Mouse (Mus musculus): ENCODE measurements at regions not wholly inside any gene's neighbourhood (a gene's known extent, or its start where the extent isn't known, plus 50 kb on each side); places are given as distances from the start of the nearest gene placed in this dataset.

GRCm38 (mm10) chr6:6657928-6658500, 79.6 kb upstream of the Sem1 start:
- DNase-seq (ENCODE audit: extremely low spot score in 1 of 2, low spot score in 1 of 2), result no peak

- no peak for DNase-seq (ENCODE audit: extremely low spot score in 1 of 2, low spot score in 1 of 2)
Measured at GRCm38 (mm10) chr6:6660072-6660471, 81.6 kb upstream of the Sem1 start.

DNA sequence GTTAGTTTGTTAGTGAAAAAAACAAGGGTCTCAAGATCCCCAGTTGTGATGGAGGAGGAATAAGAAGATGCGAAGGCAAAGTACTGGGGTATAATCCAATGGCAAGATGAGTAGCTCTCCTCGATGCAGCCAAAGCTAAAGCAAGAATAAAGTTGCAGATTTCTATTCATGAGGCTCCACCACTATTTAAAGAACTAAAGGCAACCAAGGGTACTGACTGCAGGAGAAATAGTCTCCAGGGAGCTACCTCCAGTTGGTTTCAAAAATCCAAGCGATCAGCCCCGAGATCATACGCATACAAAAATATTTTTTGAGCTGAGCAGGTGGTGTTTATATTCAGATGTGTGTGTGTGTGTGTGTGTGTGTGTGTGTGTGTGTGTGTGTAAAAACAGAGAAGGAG, 88.3 kb upstream of the Sem1 start:
- DNase-seq (ENCODE audit: extremely low spot score in 1 of 2, low spot score in 1 of 2), result peak in 1 of 2 experiments; percentile 8

- no peak for DNase-seq (ENCODE audit: extremely low spot score in 1 of 2, low spot score in 1 of 2)
Measured at GRCm38 (mm10) chr6:6689241-6689640, 110.8 kb upstream of the Sem1 start.

DNA sequence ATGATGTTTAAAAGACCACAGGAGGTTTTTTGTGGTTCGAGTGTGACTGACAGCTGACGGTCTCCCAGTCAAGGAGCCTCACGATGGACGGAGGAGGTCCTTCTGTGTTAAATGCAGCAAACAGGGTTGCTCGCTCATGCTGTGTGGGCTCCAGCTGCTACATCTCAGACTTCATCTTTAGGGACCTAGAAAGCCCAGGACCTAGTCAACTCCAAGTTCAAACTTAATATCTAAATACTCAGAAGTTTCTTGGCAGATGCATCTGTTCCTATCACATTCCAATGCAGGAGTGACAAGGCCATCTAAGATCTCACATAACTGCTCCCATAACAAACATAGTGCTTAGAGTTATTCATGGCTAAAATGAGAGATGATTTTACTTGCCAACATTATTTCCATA, 111.7 kb upstream of the Sem1 start:
- no peak for DNase-seq (ENCODE audit: extremely low spot score in 1 of 2, low spot score in 1 of 2)

GRCm38 (mm10) chr6:6692056-6692770, 113.8 kb upstream of the Sem1 start:
- DNase-seq (ENCODE audit: extremely low spot score in 1 of 2, low spot score in 1 of 2), result peak in 1 of 2 experiments; percentile 30

DNA sequence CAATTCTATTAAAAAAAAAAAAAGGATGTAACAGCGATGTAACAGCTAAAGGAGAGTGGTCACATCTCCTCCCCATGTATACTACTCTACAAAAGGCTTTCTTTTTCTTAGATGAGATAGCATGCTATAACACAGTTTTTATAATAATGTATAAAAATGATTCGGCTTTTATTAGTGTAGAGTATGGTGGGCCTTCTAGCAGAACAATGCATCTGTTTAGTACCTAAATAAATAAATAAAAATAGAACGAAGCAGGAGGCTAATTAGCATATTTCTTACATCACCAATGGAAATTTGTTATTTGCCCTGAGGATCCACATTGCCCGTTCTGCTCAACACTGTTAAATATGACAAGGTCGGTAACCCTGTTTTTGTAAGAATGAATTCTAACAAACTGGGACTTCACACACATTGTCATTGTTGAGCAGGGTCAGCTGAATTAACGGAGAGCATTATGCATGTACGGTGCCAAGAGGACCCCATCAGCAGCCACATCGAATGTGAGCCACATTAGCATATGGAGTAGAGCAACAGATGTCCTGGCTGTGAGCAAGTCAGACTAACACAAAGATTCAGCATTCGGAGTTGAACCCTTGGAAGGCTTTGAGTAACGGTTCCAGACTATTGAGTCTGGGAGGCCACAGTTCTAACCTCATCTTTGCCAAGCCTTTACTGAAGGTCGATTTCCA, 117.4 kb upstream of the Sem1 start:
- no peak for DNase-seq (ENCODE audit: extremely low spot score in 1 of 2, low spot score in 1 of 2)

DNA sequence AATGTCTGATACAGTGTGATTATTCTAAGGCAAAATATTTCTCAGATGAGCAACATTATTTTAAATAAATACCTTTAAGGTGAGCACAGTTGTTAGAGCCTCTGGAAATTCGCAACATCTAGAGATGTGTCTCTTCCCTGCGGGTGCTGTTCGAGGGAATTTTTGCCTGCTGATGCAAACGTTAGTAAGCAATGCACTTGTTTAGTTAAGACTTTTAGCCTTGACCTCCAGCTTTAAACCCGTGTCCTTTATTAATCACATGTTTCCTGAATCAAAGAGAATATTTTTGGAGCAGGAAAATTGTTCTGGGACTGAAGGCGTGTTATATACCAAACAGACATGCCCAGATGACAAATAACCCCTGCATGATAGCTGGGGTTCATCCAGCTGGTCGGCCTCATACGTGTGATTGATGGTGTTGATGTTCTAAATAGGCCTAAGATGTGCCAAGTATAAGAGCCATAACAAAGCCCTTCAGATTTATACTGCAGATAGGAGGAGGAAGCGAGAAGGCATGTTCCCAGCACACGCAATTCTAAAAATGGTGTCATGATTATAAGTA, 119.0 kb upstream of the Sem1 start:
- no peak for DNase-seq (ENCODE audit: extremely low spot score in 1 of 2, low spot score in 1 of 2)

DNA sequence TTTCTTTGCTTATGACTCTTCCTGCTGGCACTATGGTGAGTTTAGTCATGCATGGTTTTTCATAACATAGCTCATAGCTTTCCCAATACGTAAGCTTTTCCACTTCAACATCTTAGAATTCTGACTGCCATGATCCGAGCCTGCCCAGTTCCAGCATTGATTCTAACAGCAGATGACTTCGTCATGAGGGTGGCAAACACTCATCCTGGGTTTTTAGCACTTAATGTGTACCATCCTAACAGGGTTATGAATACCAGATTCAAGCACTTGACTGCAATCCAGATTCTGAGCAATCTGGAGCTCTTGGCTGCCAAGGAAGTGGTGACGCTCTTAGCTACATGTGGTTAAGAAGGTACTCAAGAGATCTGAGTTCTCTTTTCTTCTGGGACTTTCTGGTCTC, 128.3 kb upstream of the Sem1 start:
- peak in 1 of 2 experiments; percentile 9 for DNase-seq (ENCODE audit: extremely low spot score in 1 of 2, low spot score in 1 of 2)

- DNase-seq (ENCODE audit: extremely low spot score in 1 of 2, low spot score in 1 of 2), result no peak
Measured at GRCm38 (mm10) chr6:6709057-6709456, 130.6 kb upstream of the Sem1 start.

DNA sequence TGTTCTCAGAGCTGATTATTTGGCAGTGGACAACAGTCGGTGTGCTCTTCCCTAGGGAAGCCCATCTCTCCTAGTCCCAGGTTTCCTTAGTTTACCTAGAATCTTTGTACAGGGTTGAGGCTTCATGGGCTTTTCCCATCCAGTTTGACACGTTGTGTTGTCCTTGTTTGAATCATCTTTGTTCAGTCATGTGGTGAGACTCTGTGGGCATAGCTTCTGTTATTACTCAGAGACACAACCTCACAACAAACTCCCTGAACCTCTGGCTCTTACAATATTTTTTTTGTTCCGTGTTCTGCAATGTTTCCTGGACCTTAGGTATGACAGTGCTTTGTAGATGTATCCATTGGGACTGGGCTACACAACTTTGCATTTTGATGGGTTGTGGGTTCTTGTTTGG, 132.9 kb upstream of the Dlx6 start:
- no peak for DNase-seq (ENCODE audit: extremely low spot score in 1 of 2, low spot score in 1 of 2)

- no peak for DNase-seq (ENCODE audit: extremely low spot score in 1 of 2, low spot score in 1 of 2)
Measured at GRCm38 (mm10) chr6:6745394-6745793, 117.7 kb upstream of the Dlx6 start.

- DNase-seq (ENCODE audit: extremely low spot score in 1 of 2, low spot score in 1 of 2), result no peak
Measured at GRCm38 (mm10) chr6:6779157-6779556, 84.0 kb upstream of the Dlx6 start.

- no peak for DNase-seq (ENCODE audit: extremely low spot score in 1 of 2, low spot score in 1 of 2)
Measured at GRCm38 (mm10) chr6:6781556-6781955, 81.6 kb upstream of the Dlx6 start.

GRCm38 (mm10) chr6:6785939-6786490, 77.1 kb upstream of the Dlx6 start:
- DNase-seq (ENCODE audit: extremely low spot score in 1 of 2, low spot score in 1 of 2), result no peak

DNA sequence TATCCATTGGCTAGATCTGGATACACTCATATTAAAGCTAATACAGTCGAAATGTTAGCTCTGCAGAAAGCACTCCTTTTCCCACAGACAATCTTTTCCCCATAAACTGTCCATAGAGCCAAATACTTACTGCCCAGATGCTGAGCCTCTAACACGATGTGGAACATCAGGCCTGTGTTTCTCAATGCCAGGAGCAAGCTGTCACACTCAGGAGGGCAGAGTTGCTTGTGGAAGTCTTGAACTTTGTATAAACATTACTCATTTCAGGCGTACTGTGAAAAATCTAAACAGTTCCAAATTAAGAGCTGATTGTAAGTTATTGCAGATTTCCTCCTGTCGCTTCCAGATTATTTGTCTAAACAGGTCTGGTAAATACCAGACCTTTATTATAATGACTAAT, 75.6 kb upstream of the Dlx6 start:
- no peak for DNase-seq (ENCODE audit: extremely low spot score in 1 of 2, low spot score in 1 of 2)

DNA sequence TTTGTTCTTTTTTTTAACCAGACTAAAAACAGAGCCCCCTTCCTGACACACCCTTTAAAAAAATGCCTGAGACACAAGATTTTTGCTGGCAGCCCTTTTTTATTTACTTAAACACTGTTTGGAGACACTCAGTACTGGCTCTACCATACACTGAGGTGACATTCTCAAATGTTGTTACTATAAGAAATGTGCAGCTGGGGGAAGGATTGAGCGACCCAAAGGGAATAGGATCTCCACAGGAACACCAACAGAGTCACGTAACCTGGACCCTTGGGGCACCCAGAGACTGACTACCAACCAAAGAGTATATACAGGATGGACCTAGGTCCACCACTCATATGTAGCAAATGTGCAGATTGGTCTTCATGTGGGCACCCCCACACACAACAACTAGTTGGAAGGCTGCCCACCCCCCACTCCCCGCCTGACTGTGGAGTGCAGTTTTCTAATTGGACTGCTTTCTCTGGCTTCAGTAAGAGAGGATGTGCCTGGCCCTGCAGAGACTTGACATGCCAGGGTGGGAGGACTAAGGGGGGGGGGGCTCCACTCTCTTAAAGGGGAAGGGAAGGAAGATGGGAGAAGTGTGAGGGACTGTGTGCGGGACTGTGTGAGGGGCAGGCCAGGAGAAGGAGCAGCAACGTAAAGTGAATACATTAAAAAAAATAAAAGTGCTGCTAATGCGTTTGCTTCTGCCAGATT, 68.7 kb upstream of the Dlx6 start:
- DNase-seq (ENCODE audit: extremely low spot score in 1 of 2, low spot score in 1 of 2), result no peak

GRCm38 (mm10) chr6:6800377-6800776, 62.8 kb upstream of the Dlx6 start:
- no peak for DNase-seq (ENCODE audit: extremely low spot score in 1 of 2, low spot score in 1 of 2)

GRCm38 (mm10) chr6:6801563-6802259, 61.4 kb upstream of the Dlx6 start:
- DNase-seq (ENCODE audit: extremely low spot score in 1 of 2, low spot score in 1 of 2), result no peak

Measured in frontal cortex, adult 2 months (tissue).